Mouse (Mus musculus): Measurements from ENCODE around the gene Hus1b.

DNA sequence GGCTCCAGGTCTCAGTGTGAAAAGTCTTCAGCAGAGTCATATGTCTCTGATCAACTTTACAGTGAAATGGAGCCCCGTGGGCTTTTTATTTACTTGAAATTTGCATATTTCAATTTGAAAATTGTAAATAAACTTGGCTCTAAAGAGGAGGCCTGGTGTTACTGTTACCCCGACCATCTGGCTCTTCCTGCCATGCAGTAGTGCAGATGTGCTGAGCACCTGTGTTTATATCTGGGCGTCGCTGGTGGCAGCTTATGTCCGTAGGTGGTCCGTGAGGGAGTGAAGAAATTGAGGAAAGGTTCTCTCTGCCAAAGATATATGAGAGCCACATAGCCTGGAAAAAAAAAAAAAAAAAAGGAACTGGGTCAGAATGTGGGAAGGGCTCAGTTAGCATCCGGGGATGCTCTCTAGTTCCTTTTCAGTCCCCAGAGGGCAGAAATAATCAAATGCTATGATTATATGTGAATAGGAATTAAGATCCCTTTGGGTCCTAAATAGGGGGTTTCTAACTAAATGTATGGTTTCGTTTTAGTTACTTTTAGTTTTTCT, 29.1 kb upstream of the Hus1b start:
- TF ChIP-seq CTCF (IDR thresholded peaks at IDR 0.05; ENCODE audit: extremely low read depth, insufficient read depth, low read length) (no peak), POLR2A (IDR thresholded peaks at IDR 0.05; ENCODE audit: extremely low read depth, insufficient read depth, low read length) (no peak)

All from cortical plate, adult 2 months (tissue).